ENCODE assay signal across 8 mouse cellular contexts in the genomic region with DNA sequence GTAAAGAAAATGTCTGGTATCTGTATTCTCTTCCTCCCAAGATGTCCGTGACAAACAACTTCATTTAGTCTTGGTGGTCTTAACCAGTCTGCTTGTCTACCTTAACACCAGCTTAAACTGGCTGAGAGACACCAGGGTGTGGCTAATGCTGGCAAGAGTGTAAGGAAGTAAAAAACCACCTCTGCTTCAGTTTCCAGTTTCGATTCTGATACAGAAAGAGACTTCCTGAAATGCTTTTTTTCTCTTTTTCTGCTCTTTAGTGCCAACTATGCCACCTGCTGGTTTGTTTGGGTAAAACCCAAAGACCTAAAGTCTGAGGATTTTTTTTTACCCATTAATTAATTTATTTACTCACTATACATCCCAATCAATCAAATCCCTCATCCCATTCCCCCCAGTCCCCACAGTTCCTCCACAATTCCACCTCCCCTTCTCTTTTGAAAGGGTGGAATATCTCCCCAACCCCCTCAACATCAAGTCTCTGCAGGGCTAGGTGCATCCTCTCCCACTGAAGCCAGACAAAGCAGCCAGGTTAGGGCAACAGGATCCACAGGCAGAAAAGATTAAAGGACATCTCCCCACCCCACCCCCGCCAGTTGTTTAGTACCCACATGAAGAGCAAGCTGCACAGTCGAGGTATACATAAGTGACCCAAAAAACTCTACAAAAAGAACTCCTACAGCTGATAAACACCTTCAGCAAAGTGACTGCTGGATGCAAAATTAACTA. TPM values are rescaled to one million over a fixed set of nuclear protein-coding genes. Genes with fewer than 3 reads are reported as not detected.
DNase-seq lines count a peak whose midpoint lies in the region; ATAC-seq and TF ChIP-seq lines count a peak whose summit lies in the region.
"Not testable (repeated sequence)": the region's sequence is repeated elsewhere in the genome, so short reads cannot be mapped to it uniquely, and the experiment has no call there.

A gene (minus strand): TSS at position 233 of the 729 bp plus-strand sequence.

- peak within 1 kb of the TSS; percentile 56; the same call in 1 of the 2 replicates for H3K9ac ChIP-seq in liver, adult 2 months (ENCODE audit: low read depth, low read length)

- H3K36me3 ChIP-seq in liver, adult 2 months (ENCODE audit: control insufficient read depth, insufficient read depth, low read length) = not testable (repeated sequence)

- intact Hi-C loops in heart, postnatal 10 days (cut with DNase I) = loop anchor here (5.0 kb wide), 1 partner anchor 57 kb away; no protein-coding TSS in a partner anchor

- peak within 1 kb of the TSS; percentile 48 for H3K4me3 ChIP-seq in liver, adult 2 months (ENCODE audit: insufficient read depth, low read depth, low read length)

- H3K4me1 ChIP-seq in liver, adult 2 months (ENCODE audit: control insufficient read depth, insufficient read depth, low read length) = not testable (repeated sequence)

- peak; percentile 92 for ATAC-seq in monocyte, adult 5-6 weeks (replicated peaks; ENCODE audit: insufficient number of reproducible peaks, low FRiP score, low TSS enrichment, poor library complexity, severe bottlenecking)

- H3K27ac ChIP-seq in liver, adult 2 months (replicated peaks; ENCODE audit: insufficient read depth, low read depth, low read length) = 0 out of 2 replicates have a peak within 1 kb of the TSS, but pooled peaks have one; percentile 24

- DNase-seq in CD4-positive helper T cell, adult 2 months (ENCODE audit: low read depth, low spot score) = peak; percentile 88
- peak in 1 of 2 experiments; percentile 46 for DNase-seq in adrenal gland, postnatal 4 days (ENCODE audit: low spot score in 2 of 2)
- DNase-seq in fibroblast of lung, adult 2 months (ENCODE audit: low read depth) = peak; percentile 21
- peak; percentile 82 to 85 for DNase-seq in heart, postnatal 10 days
- peak; percentile 89 for DNase-seq in kidney, postnatal 14 days
- DNase-seq in liver, adult 2 months (ENCODE audit: extremely low read depth, low read depth, low spot score) = peak; percentile 81
- DNase-seq in spleen, postnatal 4 days (ENCODE audit: low spot score in 2 of 2) = peak; percentile 81 to 88

- H3K27me3 ChIP-seq in liver, adult 2 months (ENCODE audit: control insufficient read depth, insufficient read depth, low read length) = not testable (repeated sequence)

- 0 out of 2 replicates have a peak, but pooled peaks have one; percentile 14 for TF ChIP-seq CTCF in liver, adult 2 months (IDR thresholded peaks at IDR 0.05; ENCODE audit: low read depth, low read length)

- not testable (repeated sequence) for TF ChIP-seq POLR2A in liver, adult 2 months (IDR thresholded peaks at IDR 0.05; ENCODE audit: extremely low read depth, insufficient read depth, low read length)

- whole genome bisulfite sequencing in liver, adult 2 months = 15% methylated on average over 4 of the region's 4 CpGs

- not testable (repeated sequence) for H3K79me2 ChIP-seq in liver, adult 2 months (ENCODE audit: control insufficient read depth, insufficient read depth, low read length)

RNA-seq across cellular contexts. Expression of the gene that starts here (rescaled TPM):
- 10 to 100 TPM; 12.5 to 19.2 TPM for total RNA-seq in adrenal gland, postnatal 4 days (2021)
- 10 to 100 TPM; 11.2 to 12.3 TPM for total RNA-seq in heart, postnatal 10 days (2021)
- total RNA-seq in liver, adult 2 months (2014; rRNA removed) = 14.6 and 24.8 TPM in 2 replicates
- 0.78 and 0.83 TPM in 2 replicates for polyA plus RNA-seq in liver, adult 2 months (2012; rRNA removed)
- total RNA-seq in monocyte, adult 5-6 weeks (2017) = 90.8 to 218 TPM (median 100 TPM) in 3 replicates
